Mouse (Mus musculus): Measurements from ENCODE around the gene Tgfb1. TPM values are rescaled to one million over a fixed set of nuclear protein-coding genes. Genes with fewer than 3 reads are reported as not detected.
A peak's percentile ranks its signal among the peaks of the same experiment; 100 is the strongest.

Tgfb1 gene
- total RNA-seq, 2 experiments from 2014 or later, result 43.6 to 45.5 TPM

GRCm38 (mm10) chr7:25727800-25728199 is 41.0 kb downstream of the Tgfb1 start:
- intact Hi-C loops (cut with DNase I), result no loop called here
- no peak for DNase-seq

- DNase-seq, result peak; percentile 34 to 51
- intact Hi-C loops (cut with DNase I), result no loop called here
Measured at GRCm38 (mm10) chr7:25729396-25729795, 42.6 kb downstream of the Tgfb1 start.

- peak; percentile 73 to 77 for DNase-seq
- intact Hi-C loops (cut with DNase I), result no loop called here
Measured at GRCm38 (mm10) chr7:25729862-25730261, 43.1 kb downstream of the Tgfb1 start.

GRCm38 (mm10) chr7:25731294-25732055 is 44.7 kb downstream of the Tgfb1 start:
- peak in 1 of 2 experiments; percentile 42 for DNase-seq
- intact Hi-C loops (cut with DNase I), result no loop called here

GRCm38 (mm10) chr7:25734991-25735390 is 48.2 kb downstream of the Tgfb1 start:
- DNase-seq, result no peak
- intact Hi-C loops (cut with DNase I), result no loop called here

- intact Hi-C loops (cut with DNase I), result no loop called here
- DNase-seq, result no peak
Measured at GRCm38 (mm10) chr7:25736920-25737319, 50.1 kb downstream of the Tgfb1 start.

- DNase-seq, result no peak
- intact Hi-C loops (cut with DNase I), result no loop called here
Measured at GRCm38 (mm10) chr7:25738277-25738676, 51.5 kb downstream of the Tgfb1 start.

GRCm38 (mm10) chr7:25746844-25747243 is 60.0 kb downstream of the Tgfb1 start:
- intact Hi-C loops (cut with DNase I), result no loop called here
- no peak for DNase-seq

- intact Hi-C loops (cut with DNase I), result no loop called here
- DNase-seq, result no peak
Measured at GRCm38 (mm10) chr7:25753076-25753475, 66.3 kb downstream of the Tgfb1 start.

- no peak for DNase-seq
- intact Hi-C loops (cut with DNase I), result loop anchor here (2.0 kb wide), 1 partner anchor 73 kb away; the partner anchor contains the start of gene B9d2
Measured at GRCm38 (mm10) chr7:25753643-25754438, 67.0 kb downstream of the Tgfb1 start.

- DNase-seq, result no peak
- intact Hi-C loops (cut with DNase I), result loop anchor here (2.0 kb wide), 1 partner anchor 74 kb away; the partner anchor contains the start of gene B9d2
Measured at GRCm38 (mm10) chr7:25754439-25754737, 67.6 kb downstream of the Tgfb1 start.

Other genes starting within 250 kb of the Tgfb1 start
- gene Ceacam1, start 209.4 kb upstream of the Tgfb1 start, total RNA-seq (2021), result 10 to 100 TPM; 15.0 to 15.6 TPM
- 1 to 10 TPM; 1.7 to 1.9 TPM for gene Ceacam2, start 147.1 kb upstream of the Tgfb1 start, total RNA-seq (2021)
- gene Erich4, start 71.1 kb upstream of the Tgfb1 start, total RNA-seq (2021), result not detected
- gene Dmac2, start 67.6 kb upstream of the Tgfb1 start, total RNA-seq (2021), result 10 to 100 TPM; 52.4 to 52.9 TPM
- gene B3gnt8, start 60.3 kb upstream of the Tgfb1 start, total RNA-seq (2021), result 1 to 10 TPM; 3.1 to 6.0 TPM
- gene Bckdha, start 28.0 kb upstream of the Tgfb1 start, total RNA-seq (2021), result 100 to 1,000 TPM in 1 of 2 experiments, 10 to 100 TPM in 1; 94.3 to 104 TPM
- 10 to 100 TPM; 17.9 to 20.6 TPM for gene Exosc5, start 27.8 kb upstream of the Tgfb1 start, total RNA-seq (2021)
- not detected for gene Tmem91, start 11.8 kb upstream of the Tgfb1 start, total RNA-seq (2021)
- 10 to 100 TPM; 12.3 to 14.3 TPM for gene B9d2, start 6.2 kb upstream of the Tgfb1 start, total RNA-seq (2021)
- 10 to 100 TPM; 48.9 to 51.9 TPM for gene Ccdc97, start 32.1 kb downstream of the Tgfb1 start, total RNA-seq (2021)
- gene Hnrnpul1, start 67.8 kb downstream of the Tgfb1 start, total RNA-seq (2021), result 100 to 1,000 TPM; 117 to 119 TPM
- gene Axl, start 101.7 kb downstream of the Tgfb1 start, total RNA-seq (2021), result 100 to 1,000 TPM; 113 to 139 TPM
- gene Cyp2s1, start 129.9 kb downstream of the Tgfb1 start, total RNA-seq (2021), result 1 to 10 TPM; 6.1 to 7.0 TPM
- gene Cyp2b10, start 210.6 kb downstream of the Tgfb1 start, total RNA-seq (2021), result 1 to 10 TPM in 1 of 2 experiments, under 1 TPM in 1; 0.30 to 1.3 TPM